Mouse (Mus musculus): ENCODE results near the gene Plin2. TPM values are rescaled to one million over a fixed set of nuclear protein-coding genes. Genes with fewer than 3 reads are reported as not detected.
A peak's percentile ranks its signal among the peaks of the same experiment; 100 is the strongest.

Gene Plin2
- 10 to 100 TPM; 14.5 to 17.3 TPM for total RNA-seq (2021)

- peak; percentile 11 to 80 for DNase-seq (ENCODE audit: extremely low spot score in 1 of 2, low spot score in 2 of 2)
- intact Hi-C loops (cut with DNase I) = no loop called here
These were observed at the start of gene Plin2 for GRCm38 (mm10) chr4:86669780-86670201. Gene Plin2, minus strand, starts transcription at chr4:86670060.

DNA sequence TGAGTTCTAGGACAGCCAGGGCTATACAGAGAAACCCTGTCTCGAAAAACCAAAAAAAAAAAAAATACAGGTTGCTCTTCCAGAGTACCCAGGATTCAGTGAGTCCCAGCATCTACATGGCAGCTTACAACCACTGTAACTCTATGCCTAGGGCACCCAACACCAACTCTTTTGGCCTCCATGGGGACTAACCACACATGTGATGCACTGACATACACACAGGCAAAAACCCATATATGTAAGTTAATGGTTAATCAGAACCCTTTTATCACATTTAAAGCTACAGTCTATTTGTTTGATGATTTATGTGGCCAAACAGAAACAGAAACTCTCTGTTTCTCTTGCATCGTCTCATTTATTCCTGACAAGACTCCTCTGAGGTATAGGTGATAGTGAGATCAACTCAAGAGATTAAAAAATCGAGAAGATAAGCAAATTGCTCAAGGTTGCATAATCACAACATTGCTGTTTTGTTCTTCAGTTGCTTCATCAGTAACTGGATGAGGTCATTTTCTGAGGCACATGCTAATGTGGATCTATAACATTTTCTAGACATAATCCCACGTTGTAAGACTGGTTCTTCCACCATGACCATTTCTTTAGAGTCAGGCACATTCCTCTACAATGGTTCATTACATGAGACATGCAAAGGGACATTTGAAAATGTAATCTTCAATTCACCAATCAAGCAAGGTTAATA lies 49.2 kb upstream of the Plin2 start:
- intact Hi-C loops (cut with DNase I) = no loop called here
- no peak for DNase-seq (ENCODE audit: extremely low spot score in 1 of 2, low spot score in 2 of 2)

DNA sequence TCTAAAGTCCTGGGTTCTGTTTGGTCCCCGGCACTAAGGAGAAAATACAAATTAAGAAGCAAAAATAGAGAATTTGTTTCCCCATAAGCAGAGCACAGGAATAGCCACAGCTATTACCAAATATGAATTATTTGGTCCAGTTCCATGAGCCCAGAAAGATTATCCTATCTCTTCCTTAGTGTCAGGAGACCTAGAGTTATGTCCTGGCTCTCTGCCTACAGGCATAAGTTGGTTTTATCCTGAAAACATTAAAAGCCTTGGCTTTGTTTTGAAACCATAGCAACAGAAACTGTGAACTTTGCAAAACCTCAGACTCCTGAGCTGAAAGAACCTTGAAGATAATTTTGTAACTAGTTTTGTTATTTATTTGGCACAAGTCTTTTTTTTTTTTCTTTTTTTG lies 47.3 kb upstream of the Plin2 start:
- intact Hi-C loops (cut with DNase I) = no loop called here
- DNase-seq (ENCODE audit: extremely low spot score in 1 of 2, low spot score in 2 of 2) = no peak

DNA sequence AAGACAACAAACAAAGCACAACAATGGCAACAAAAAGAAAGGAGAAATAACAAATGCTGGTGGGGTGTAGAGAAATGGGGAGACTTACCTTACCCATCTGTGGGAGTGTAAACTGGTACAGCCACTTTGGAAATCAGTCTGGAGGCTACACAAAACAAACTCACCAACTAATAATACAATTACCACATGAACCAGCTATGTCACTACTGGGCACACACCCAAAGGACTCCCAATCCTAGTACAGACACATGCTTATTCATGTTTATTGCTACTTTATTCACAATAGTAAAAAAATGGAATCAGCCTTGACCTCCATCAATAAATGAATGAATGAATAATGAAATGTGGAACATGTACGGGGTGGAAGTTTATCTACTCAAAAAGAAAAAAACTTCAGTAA lies 45.5 kb upstream of the Plin2 start:
- no peak for DNase-seq (ENCODE audit: extremely low spot score in 1 of 2, low spot score in 2 of 2)
- intact Hi-C loops (cut with DNase I) = no loop called here

GRCm38 (mm10) chr4:86713518-86713917 lies 43.7 kb upstream of the Plin2 start:
- intact Hi-C loops (cut with DNase I) = no loop called here
- DNase-seq (ENCODE audit: extremely low spot score in 1 of 2, low spot score in 2 of 2) = no peak

- intact Hi-C loops (cut with DNase I) = no loop called here
- DNase-seq (ENCODE audit: extremely low spot score in 1 of 2, low spot score in 2 of 2) = peak in 1 of 2 experiments; percentile 44
These were observed 42.9 kb upstream of the Plin2 start for GRCm38 (mm10) chr4:86712751-86713195.

- no peak for DNase-seq (ENCODE audit: extremely low spot score in 1 of 2, low spot score in 2 of 2)
- intact Hi-C loops (cut with DNase I) = no loop called here
These were observed 40.9 kb upstream of the Plin2 start for GRCm38 (mm10) chr4:86710666-86711215.

DNA sequence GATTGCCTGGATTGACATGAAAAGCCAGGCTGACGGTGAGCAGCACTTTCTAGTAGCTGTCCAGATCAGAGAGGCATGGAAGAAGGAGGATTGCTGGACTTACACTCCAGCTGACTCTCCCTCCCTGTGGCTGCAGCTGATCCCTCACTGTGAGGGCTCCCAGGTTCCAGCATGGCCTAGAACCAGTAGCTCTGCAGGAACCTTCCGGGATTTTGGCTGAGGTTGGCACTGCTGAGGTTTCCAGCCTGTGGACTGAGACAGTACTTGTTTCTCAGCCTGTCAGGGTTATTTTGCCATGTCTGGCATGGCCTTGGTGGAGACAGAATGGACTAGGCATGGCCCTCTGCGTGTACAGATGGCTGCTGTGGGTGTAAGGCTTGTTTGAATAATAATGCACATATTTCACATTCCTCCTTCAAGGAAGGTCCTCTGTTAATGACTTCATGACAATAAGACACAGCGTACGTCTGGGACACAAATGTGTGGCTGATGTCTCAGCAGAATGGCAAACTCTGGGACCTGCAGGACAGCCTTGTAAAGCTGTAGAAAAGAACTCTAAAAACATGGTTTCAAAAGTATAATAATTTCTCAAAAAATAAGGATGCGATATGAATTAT lies 40.3 kb upstream of the Plin2 start:
- intact Hi-C loops (cut with DNase I) = no loop called here
- no peak for DNase-seq (ENCODE audit: extremely low spot score in 1 of 2, low spot score in 2 of 2)

DNA sequence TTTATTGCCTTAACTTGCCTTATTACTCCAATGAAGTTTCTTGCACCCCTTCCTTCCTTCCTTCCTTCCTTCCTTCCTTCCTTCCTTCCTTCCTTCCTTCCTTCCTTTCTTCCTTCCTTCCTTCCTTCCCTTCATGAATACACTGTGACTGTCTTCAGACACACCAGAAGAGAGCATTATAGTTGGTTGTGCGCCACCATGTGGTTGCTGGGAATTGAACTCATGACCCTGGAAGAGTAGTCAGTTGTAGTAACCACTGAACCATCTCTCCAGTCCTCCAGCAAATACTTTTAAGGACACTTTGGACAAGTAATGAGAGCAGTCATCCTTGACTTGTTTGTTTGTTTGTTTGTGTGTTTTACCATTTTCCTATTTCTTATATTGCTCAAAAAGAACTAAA lies 38.9 kb upstream of the Plin2 start:
- intact Hi-C loops (cut with DNase I) = no loop called here
- no peak for DNase-seq (ENCODE audit: extremely low spot score in 1 of 2, low spot score in 2 of 2)

DNA sequence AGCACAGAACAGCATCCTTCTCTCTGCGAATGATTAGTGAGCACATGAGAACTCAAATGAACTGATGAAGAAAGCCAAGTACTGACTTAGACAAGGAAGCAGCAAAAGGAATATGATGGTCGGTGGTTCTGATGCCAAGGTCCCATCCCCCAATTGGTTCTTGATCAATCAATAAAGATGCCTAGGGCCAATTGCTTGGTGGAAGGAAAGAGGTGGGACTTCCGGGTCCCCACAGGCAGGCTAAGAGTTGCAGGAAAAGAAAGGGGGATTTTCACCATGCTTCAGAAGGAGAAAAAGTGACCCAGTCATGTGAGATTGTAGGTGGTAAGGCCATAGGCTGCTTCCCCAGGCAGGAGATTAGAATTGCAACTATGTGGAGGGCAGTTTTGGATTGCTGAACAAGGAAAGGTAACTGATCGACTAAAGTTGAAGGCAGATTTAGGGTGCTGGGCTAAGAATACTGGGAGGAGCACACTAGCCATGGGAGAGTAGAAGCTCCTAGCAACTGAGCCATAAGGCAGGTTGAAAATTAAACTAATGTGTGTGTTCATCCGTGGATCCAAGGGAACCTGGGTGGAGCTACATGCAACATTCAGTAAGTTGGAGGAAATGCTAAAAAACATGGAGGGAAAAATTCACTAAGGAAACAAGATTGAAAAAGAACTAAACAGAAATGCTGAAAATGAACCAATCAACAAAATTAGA lies 29.5 kb upstream of the Plin2 start:
- DNase-seq (ENCODE audit: extremely low spot score in 1 of 2, low spot score in 2 of 2) = no peak
- intact Hi-C loops (cut with DNase I) = loop anchor here (5.0 kb wide), 3 partner anchors 47 to 122 kb away; partner anchors contain the start of gene Rraga

- intact Hi-C loops (cut with DNase I) = loop anchor here (5.0 kb wide), 3 partner anchors 45 to 120 kb away; partner anchors contain the start of gene Rraga
- peak in 1 of 2 experiments; percentile 38 for DNase-seq (ENCODE audit: extremely low spot score in 1 of 2, low spot score in 2 of 2)
These were observed 27.0 kb upstream of the Plin2 start for GRCm38 (mm10) chr4:86696890-86697289.

DNA sequence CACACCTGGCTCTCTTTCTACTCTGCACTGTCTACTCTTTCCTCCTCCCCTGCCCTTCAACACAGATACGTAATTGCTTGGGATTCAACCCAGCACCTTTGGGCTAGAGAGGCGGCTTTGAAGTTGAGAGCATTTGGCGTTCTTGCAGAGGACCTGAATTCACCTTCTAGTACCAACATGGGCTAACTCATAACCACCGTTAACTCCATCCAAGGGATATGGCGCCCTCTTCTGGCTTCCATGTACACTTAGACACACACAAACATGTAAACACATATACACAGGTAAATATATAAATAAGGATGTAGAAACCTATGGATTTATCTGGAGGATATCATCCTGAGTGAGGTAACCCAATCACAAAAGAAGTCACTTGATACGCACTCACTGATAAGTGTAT lies 25.2 kb upstream of the Plin2 start:
- intact Hi-C loops (cut with DNase I) = loop anchor here (5.0 kb wide), 3 partner anchors 43 to 118 kb away; partner anchors contain the start of gene Rraga
- DNase-seq (ENCODE audit: extremely low spot score in 1 of 2, low spot score in 2 of 2) = peak; percentile 30 to 62

DNA sequence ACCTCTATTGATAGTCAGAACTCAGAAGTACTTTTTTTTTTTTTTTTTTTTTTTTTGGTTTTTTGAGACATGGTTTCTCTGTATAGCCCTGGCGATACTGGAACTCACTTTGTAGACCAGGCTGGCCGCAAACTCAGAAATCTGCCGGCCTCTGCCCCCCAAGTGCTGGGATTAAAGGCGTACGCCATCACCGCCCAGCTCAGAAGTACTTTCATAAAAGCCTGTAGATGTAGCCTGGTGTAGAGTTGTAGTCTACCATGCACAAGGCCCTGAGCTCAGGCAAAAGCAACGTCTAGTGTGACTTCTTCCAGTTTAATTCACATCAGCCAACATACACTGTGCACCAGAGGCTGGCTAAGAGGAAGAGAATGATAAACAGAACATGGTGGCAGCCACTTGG lies 23.1 kb upstream of the Plin2 start:
- intact Hi-C loops (cut with DNase I) = no loop called here

DNA sequence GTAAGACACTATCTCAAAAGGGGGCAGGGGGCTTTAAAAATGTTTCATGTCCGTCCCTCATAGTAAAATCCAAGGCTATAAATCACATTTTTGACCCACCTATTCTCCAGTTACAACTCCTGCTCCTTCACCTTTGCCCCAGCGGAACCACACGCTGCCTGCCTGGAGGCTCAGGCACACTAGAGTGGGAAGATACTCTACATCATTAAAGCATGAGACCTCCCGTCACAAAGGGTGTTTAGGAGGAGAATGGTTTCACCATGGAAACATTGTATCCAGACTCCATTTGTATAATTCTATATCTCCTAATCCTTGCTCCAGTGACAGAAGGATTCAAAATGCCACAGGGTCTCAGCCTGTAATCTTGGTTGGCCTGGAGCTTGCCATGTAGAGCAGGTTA lies 21.4 kb upstream of the Plin2 start:
- intact Hi-C loops (cut with DNase I) = no loop called here
- DNase-seq (ENCODE audit: extremely low spot score in 1 of 2, low spot score in 2 of 2) = no peak

More for the DNA sequence above, 23.1 kb upstream of the Plin2 start:
- DNase-seq (ENCODE audit: extremely low spot score in 1 of 2, low spot score in 2 of 2) = no peak

DNA sequence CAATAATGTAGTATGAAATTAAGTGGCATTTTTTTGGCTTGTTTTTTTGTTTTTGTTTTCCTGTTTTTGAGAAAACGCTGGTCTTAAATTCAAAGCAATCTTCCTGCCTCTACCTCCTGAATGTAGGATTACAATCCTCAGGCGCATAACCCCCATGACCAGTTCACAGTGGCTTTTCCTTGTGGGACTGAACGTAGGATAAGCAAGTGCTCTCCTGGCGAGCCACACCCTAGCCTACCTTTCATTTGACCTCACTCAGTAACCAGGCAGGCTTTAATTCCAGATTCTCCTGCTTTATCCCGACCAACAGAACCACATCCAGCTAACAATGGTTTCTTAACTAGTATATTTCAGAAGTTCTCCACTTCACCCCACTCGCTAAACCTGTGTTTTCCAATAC lies 20.9 kb upstream of the Plin2 start:
- intact Hi-C loops (cut with DNase I) = no loop called here
- DNase-seq (ENCODE audit: extremely low spot score in 1 of 2, low spot score in 2 of 2) = no peak

- intact Hi-C loops (cut with DNase I) = no loop called here
- no peak for DNase-seq (ENCODE audit: extremely low spot score in 1 of 2, low spot score in 2 of 2)
These were observed 20.3 kb upstream of the Plin2 start for GRCm38 (mm10) chr4:86690194-86690593.

GRCm38 (mm10) chr4:86689056-86689735 lies 19.3 kb upstream of the Plin2 start:
- intact Hi-C loops (cut with DNase I) = no loop called here
- DNase-seq (ENCODE audit: extremely low spot score in 1 of 2, low spot score in 2 of 2) = no peak

DNA sequence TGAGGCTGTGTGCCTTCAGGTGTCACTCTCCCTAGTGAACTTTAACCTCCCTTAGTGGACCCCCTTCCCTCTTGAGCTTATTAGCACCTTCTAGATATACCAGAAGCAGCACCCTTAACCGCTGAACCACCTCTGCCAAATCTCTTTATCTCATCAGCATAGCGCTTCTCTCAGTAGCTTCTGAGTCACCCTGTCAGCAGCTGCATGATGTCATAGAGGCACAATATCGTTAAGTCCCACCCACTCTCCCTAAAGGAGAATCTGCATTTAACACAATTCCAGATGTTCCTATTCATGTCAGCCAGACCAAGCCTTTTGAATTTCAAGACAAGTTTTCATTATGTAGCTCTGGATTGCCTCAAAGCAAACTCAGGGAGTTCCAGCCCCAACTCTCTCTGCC lies 16.7 kb upstream of the Plin2 start:
- DNase-seq (ENCODE audit: extremely low spot score in 1 of 2, low spot score in 2 of 2) = no peak
- intact Hi-C loops (cut with DNase I) = no loop called here

DNA sequence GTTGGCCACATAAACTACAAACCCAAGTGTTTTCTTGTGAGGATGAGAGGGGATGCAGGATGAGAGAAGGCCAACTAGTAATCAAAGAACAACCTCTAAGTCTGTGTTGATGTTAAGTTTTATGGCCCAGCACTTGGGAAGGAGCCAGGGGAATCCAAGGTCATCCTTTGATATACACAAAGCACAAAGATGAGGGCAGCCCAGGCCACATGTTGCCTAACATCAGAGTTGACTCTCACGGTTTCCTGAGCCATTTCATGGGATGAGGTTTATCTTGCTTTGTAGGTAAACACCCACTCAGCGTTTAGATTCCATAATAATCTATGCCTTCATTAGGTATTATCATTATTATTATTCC lies 16.1 kb upstream of the Plin2 start:
- no peak for DNase-seq (ENCODE audit: extremely low spot score in 1 of 2, low spot score in 2 of 2)
- intact Hi-C loops (cut with DNase I) = no loop called here
